Mouse (Mus musculus): Measurements from ENCODE around the gene Zbed5.

DNA sequence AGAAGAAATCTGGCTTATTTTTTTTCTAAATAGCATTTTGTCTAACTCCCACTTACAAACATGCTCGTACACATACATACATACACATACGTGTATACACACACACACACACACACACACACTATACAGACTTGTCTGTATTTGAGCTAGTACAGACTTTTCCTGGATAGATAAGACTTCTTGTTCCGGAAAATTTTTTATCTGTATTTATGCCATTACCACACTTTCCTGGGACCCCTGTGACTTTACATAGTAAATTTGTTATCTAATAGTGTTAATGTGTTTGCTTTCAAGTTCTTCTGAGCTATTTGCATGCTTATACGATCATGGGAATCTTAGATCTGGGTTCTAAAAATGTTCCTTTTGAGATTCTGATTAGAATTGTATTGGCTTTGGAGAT lies 56.6 kb downstream of the Zbed5 start:
- TF ChIP-seq CTCF (IDR thresholded peaks at IDR 0.05; ENCODE audit: low read depth, low read length) (no peak), POLR2A (IDR thresholded peaks at IDR 0.05; ENCODE audit: borderline replicate concordance, low read depth, low read length) (no peak)
